Mouse (Mus musculus) frontal cortex, postnatal 36 days (tissue): ENCODE data around the gene D16Ertd472e.

Source experiments
- DNase-seq, 2 experiments: peaks; one replicate each; pipeline ENCODE4 v3.0.0; 2022; ENCODE audit warnings: low spot score in 2 of 2

Gene D16Ertd472e

GRCm38 (mm10) chr16:78576478-78577084 is at the start of gene D16Ertd472e:
D16Ertd472e (minus strand) TSS chr16:78576708.
- DNase-seq = peak; percentile 69 to 72

DNA sequence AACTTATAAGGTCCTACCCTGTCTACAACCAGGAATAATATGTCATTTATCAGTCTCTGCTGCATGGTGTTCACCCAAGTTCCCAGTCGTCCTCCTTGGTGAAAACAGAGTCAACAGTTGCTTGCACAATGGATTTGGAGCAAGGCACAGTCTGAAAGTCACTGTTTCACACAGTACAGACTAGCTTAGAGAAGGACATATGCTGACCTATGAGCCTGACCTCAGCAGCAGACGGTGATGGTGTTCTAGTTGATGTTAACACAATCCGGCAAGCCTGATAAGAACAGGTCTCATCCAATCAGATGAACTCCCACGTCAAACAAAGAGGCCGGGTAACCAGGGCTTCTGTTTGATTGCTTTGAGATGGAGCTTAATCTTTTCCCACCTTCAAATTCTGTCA is 46.2 kb upstream of the D16Ertd472e start:
- no peak for DNase-seq

DNA sequence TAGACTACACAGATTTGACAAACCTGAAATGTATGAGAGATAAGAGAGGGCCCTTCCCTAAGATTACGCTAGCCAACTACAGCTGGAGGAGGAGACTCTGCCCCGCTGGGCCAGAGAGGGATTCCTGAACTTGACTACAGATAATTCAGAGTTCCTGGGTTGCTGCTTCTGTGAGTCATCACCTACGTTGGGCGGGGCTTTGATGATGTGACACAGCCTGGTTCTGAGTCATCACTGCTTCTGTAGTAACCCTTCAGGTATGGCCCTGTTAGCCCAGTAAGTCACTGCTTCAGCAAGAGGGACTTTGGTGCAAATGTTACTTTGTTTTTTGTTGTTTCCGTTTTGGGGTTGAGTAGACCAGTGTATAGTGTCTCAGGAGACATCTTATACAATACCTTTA is 42.9 kb upstream of the D16Ertd472e start:
- no peak for DNase-seq

- DNase-seq = no peak
Measured at GRCm38 (mm10) chr16:78617757-78618532, 41.4 kb upstream of the D16Ertd472e start.

- DNase-seq = no peak
Measured at GRCm38 (mm10) chr16:78606202-78606601, 29.7 kb upstream of the D16Ertd472e start.

GRCm38 (mm10) chr16:78598919-78599318 is 22.4 kb upstream of the D16Ertd472e start:
- no peak for DNase-seq

- DNase-seq = no peak
Measured at GRCm38 (mm10) chr16:78596381-78596780, 19.9 kb upstream of the D16Ertd472e start.

DNA sequence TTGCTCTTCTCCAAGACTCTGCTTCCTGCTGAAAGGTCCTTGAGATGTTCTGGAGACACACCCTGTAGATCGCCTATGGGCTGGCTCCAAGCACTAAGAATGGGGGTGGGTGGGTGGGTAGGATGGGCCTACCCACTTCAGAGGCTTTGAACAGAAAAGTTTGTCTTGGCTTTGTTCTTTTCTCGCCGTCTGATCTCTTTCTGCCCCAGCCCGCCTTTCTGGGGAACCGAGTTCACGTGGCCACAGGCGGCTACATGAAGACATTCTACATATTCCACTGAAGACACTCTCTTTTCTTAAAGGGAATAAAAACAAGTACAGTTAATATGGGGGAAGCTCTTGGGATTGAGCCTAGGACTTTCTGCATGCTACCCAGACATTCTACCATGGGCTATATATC is 19.3 kb upstream of the D16Ertd472e start:
- no peak for DNase-seq

DNA sequence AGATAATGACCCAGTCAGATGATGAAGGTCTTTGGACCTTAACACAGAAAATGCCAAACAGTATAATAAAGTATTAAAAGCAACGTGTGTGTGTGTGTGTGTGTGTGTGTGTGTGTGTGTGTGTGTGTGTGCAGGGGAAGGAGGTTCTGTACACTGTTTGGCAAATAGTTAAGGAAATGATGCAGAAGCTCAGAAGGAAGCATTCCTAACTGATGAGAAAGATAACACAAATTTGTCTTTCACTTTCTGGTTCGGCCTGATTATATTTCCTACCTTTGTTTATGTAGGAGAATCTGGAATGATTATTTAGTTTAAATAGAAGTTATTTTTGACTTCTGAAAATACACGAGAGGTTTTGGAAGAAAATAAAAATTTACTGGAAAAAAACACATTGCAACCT is 17.6 kb upstream of the D16Ertd472e start:
- no peak for DNase-seq

GRCm38 (mm10) chr16:78591130-78591529 is 14.6 kb upstream of the D16Ertd472e start:
- DNase-seq = no peak

- no peak for DNase-seq
Measured at GRCm38 (mm10) chr16:78588821-78589220, 12.3 kb upstream of the D16Ertd472e start.

DNA sequence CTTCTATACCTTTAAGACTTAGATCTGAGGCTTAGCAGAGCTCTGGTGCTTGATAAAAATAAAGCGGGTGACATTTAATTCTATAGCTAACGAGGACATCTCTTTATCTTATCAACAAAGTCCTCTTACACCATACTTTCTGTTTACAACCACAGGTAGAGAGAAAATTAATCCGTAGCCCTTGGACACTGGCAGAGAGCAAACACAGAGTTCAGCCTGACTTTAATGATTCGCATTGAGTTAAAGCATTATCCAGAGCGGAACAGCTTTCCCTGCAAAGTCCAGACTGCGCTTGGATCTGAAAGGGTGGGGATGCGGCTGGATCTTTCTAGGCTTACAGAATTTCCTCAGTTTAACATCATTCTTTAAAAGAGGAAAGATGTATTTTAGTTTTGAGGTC is 10.1 kb upstream of the D16Ertd472e start:
- DNase-seq = no peak

GRCm38 (mm10) chr16:78585664-78586397 is 9.3 kb upstream of the D16Ertd472e start:
- no peak for DNase-seq

- DNase-seq = no peak
Measured at GRCm38 (mm10) chr16:78585163-78585562, 8.7 kb upstream of the D16Ertd472e start.

DNA sequence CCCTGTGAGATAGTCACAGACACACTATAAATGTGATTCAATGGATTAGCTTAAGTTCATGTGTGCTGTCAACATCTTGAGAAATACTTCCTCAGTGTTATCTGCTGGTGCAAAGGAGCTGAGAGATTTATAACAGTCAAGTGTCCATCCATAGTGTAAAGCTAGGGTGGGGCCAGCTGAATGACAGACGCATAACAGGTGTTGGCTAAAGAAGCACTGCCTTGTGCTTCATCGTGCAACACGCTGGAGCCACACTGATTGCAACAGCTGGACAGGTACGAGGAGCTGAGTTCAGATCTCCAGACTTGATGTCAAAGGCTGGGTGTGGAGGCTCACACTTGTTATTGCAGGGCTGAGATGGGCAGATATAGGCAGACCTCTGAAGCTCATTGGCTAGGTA is 7.5 kb upstream of the D16Ertd472e start:
- DNase-seq = no peak

DNA sequence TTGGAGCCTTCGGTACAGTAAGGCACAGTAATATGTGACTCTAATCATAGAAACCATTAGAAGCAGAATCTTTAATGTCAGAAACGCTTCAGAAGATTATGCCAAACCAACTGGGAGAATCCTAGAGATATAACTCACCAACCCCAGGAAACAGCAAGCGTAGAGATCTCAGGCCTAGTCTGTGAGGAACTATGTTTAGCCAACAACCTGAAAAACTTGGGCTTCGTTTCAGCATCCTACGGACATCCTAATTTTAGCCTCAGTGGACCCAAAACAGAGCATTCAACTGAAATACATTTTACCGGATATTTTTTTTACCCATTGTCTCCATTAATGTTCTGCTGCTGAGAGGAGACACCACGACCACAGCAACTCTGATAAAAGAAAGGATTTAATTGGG is 3.9 kb upstream of the D16Ertd472e start:
- no peak for DNase-seq

GRCm38 (mm10) chr16:78579386-78579785 is 2.9 kb upstream of the D16Ertd472e start:
- DNase-seq = no peak

GRCm38 (mm10) chr16:78577085-78577671 is 670 bp upstream of the D16Ertd472e start:
- DNase-seq = no peak

- peak in 1 of 2 experiments; percentile 26 for DNase-seq
Measured at GRCm38 (mm10) chr16:78575852-78576477, 543 bp downstream of the D16Ertd472e start.

- DNase-seq = no peak
Measured at GRCm38 (mm10) chr16:78575190-78575851, 1.2 kb downstream of the D16Ertd472e start.

- no peak for DNase-seq
Measured at GRCm38 (mm10) chr16:78574241-78574640, 2.3 kb downstream of the D16Ertd472e start.
